Mouse (Mus musculus): ENCODE measurements around the gene Cntnap5c.

Cntnap5c gene

GRCm38 (mm10) chr17:58003322-58003721 lies 234.0 kb downstream of the Cntnap5c start:
- DNase-seq (ENCODE audit: low read depth in 2 of 2, low spot score in 2 of 2): no peak

DNA sequence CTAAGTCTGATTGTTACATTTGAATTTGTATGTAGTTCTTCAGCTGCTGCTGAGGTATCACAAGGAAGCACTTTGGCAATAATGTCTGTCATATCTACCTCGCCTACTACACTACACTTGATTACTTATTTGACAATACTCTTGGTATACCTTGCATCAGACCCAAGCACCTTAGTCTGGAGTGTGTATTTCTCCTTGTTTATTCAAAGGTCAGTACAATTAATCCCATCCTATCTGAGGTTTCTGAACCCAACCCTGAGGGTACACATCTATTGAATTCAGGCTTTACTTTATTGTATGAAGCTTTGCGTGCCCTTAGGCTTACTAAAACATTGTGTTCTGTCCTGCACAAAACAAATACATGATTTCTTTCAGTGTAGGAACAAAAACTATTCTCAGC lies 235.1 kb downstream of the Cntnap5c start:
- DNase-seq (ENCODE audit: low read depth in 2 of 2, low spot score in 2 of 2): no peak

DNA sequence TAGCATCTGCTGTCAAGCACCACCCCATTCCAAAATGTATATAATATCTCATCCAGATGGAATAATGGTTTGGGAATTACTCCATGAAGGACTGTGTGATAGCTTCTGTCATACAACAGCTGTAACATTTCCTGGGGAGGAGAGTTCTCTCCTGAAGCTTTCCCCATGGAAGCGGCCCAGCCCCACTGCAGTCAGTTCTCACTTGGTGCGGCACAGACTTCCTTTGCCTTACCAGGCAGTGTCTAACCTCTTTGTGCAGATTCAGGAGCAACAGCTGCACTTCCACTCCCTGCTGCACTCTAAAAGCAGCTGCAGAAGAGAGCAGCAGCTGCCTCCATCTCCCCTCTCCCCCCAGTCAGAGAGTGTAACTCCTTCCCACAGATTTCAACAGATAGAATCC lies 271.8 kb downstream of the Cntnap5c start:
- DNase-seq (ENCODE audit: low read depth in 2 of 2, low spot score in 2 of 2): no peak

- no peak for DNase-seq (ENCODE audit: low read depth in 2 of 2, low spot score in 2 of 2)
Measured at GRCm38 (mm10) chr17:58045149-58045548, 275.8 kb downstream of the Cntnap5c start.

GRCm38 (mm10) chr17:58069912-58070311 lies 300.5 kb downstream of the Cntnap5c start:
- DNase-seq (ENCODE audit: low read depth in 2 of 2, low spot score in 2 of 2): no peak

- DNase-seq (ENCODE audit: low read depth in 2 of 2, low spot score in 2 of 2): no peak
Measured at GRCm38 (mm10) chr17:58082676-58083075, 313.3 kb downstream of the Cntnap5c start.

DNA sequence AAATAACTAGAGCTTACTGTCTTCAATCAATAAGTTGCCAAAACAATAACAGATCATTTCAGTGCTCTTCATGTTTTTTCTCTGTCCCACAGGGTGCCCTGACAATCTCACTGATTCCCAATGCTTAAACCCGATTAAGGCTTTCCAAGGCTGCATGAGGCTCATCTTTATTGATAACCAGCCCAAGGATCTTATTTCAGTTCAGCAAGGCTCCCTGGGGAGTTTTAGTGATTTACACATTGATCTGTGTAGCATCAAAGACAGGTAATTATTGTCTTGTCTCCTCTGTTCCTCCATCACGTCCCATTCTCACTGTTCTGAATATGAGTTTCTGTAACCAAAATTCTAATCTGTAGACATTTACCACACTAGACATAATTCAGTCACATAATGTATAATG lies 335.1 kb downstream of the Cntnap5c start:
- no peak for DNase-seq (ENCODE audit: low read depth in 2 of 2, low spot score in 2 of 2)

DNA sequence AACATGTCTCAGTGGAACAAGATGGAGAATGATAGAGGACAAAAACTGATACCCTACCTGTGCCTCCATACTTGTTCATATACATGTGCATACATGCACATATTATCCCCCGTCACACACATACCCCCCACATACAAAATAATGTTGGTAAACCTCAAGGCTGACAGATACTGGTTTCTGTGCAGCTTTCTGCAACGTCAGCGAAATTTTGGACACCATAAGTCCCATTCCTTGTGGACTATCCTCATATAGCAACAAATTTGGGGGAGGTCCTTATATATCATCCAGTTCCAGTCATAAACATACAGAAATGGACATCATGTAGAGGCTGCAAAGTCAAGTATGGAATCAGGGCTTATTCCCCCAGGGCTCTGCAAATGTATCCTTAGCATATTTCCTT lies 338.5 kb downstream of the Cntnap5c start:
- no peak for DNase-seq (ENCODE audit: low read depth in 2 of 2, low spot score in 2 of 2)

- DNase-seq (ENCODE audit: low read depth in 2 of 2, low spot score in 2 of 2): no peak
Measured at GRCm38 (mm10) chr17:58108335-58108734, 339.0 kb downstream of the Cntnap5c start.

DNA sequence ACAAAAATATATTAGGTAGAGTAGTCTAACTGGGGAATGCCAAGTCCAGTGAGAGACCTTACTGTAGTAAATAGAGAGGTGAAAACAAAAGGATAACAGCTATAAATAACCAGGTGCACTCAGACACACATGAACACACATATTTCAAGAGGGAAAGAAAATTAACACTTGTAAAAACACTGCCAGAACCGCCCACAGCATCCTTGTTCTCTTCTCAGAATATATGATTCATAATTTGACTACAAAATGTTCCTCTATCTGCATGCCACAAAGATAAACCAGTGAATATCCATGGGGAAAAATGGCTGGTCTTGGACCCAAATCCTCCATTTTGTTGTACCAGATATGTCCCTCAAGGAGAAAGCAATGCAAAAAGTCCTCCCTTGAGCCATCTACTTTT lies 417.8 kb downstream of the Cntnap5c start:
- no peak for DNase-seq (ENCODE audit: low read depth in 2 of 2, low spot score in 2 of 2)

GRCm38 (mm10) chr17:58201148-58201547 lies 431.8 kb downstream of the Cntnap5c start:
- DNase-seq (ENCODE audit: low read depth in 2 of 2, low spot score in 2 of 2): no peak

- no peak for DNase-seq (ENCODE audit: low read depth in 2 of 2, low spot score in 2 of 2)
Measured at GRCm38 (mm10) chr17:58268058-58268457, 498.7 kb downstream of the Cntnap5c start.

GRCm38 (mm10) chr17:58351310-58351709 lies 581.9 kb downstream of the Cntnap5c start:
- DNase-seq (ENCODE audit: low read depth in 2 of 2, low spot score in 2 of 2): no peak

GRCm38 (mm10) chr17:58356224-58356623 lies 586.9 kb downstream of the Cntnap5c start:
- no peak for DNase-seq (ENCODE audit: low read depth in 2 of 2, low spot score in 2 of 2)

GRCm38 (mm10) chr17:58363582-58364267 lies 594.4 kb downstream of the Cntnap5c start:
- DNase-seq (ENCODE audit: low read depth in 2 of 2, low spot score in 2 of 2): no peak

- no peak for DNase-seq (ENCODE audit: low read depth in 2 of 2, low spot score in 2 of 2)
Measured at GRCm38 (mm10) chr17:58370089-58370488, 600.7 kb downstream of the Cntnap5c start.

GRCm38 (mm10) chr17:58407769-58408168 lies 638.4 kb downstream of the Cntnap5c start:
- DNase-seq (ENCODE audit: low read depth in 2 of 2, low spot score in 2 of 2): no peak

GRCm38 (mm10) chr17:58408756-58409155 lies 639.4 kb downstream of the Cntnap5c start:
- no peak for DNase-seq (ENCODE audit: low read depth in 2 of 2, low spot score in 2 of 2)

- no peak for DNase-seq (ENCODE audit: low read depth in 2 of 2, low spot score in 2 of 2)
Measured at GRCm38 (mm10) chr17:58437443-58437842, 668.1 kb downstream of the Cntnap5c start.
